Mouse (Mus musculus): ENCODE results near the gene Tnks2.
A peak's percentile ranks its signal among the peaks of the same experiment; 100 is the strongest.
"Not testable (repeated sequence)": the region's sequence is repeated elsewhere in the genome, so short reads cannot be mapped to it uniquely, and the experiment has no call there.

Gene Tnks2

GRCm38 (mm10) chr19:36833788-36834531 is at the start of gene Tnks2:
Tnks2 (plus strand) TSS chr19:36834232.
- peak; percentile 98 for DNase-seq (ENCODE audit: low spot score)

DNA sequence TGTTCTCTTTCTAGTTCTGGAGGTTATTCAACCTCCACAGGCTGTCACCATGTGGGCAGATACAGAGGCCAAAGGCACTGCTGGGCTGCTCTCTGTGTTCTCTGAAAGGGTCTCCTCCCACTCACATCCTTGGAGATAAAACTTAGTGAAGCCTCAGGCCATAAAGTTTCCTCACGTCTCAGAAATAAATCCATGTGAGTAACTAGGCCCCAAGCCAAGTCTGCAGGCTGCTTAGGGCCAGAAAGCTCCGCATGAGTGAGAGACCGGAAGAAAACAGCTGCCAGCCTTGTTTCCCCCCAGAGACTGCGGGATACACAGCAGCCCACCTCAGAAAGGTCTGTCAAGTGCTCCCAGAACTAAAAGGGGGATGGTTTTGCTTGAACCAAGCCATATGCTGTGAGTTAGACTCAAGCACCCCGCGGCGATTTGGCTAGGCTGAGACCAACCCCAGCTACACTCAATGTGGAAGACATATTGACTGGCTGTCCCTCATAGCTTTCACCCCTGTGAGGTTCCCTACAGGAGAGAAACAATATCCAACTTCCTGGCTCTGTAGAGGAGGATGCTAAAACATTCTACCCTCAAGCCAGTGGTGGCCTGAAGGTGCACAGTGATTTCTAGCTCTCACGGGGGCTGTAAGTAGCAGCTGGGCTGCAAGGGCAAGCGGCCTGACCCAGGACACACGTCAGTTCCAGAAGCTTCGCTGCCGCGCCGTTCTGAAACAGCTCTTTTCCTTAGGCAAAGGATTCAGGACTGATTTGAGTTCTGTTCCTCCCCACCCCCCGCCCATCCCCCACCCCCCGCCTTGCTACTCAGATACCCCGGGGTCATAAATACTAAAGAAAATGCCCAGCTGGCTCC is 43.9 kb upstream of the Tnks2 start:
- no peak for DNase-seq (ENCODE audit: low spot score)

GRCm38 (mm10) chr19:36792589-36792988 is 41.4 kb upstream of the Tnks2 start:
- DNase-seq (ENCODE audit: low spot score): no peak

GRCm38 (mm10) chr19:36793450-36793849 is 40.6 kb upstream of the Tnks2 start:
- no peak for DNase-seq (ENCODE audit: low spot score)

DNA sequence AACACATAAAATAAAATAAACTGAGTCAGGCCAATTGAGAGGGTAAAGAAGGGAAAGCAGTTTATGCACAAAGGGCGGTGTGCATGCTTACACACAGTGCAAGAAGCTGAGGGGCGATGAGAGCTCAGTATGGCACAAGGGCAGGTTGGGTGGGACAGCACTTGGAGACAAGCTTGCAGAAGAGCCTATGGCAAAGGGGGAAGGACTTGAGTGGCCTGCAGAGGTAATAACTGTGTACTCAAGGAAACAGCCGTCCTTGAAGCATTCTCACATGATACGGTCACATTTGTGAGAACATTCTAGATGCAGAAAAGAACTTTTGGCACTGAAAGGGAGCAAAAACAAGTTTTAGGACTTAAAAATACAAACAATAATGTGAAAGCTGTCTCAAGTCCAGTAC is 40.0 kb upstream of the Tnks2 start:
- no peak for DNase-seq (ENCODE audit: low spot score)

GRCm38 (mm10) chr19:36795277-36795676 is 38.8 kb upstream of the Tnks2 start:
- no peak for DNase-seq (ENCODE audit: low spot score)

DNA sequence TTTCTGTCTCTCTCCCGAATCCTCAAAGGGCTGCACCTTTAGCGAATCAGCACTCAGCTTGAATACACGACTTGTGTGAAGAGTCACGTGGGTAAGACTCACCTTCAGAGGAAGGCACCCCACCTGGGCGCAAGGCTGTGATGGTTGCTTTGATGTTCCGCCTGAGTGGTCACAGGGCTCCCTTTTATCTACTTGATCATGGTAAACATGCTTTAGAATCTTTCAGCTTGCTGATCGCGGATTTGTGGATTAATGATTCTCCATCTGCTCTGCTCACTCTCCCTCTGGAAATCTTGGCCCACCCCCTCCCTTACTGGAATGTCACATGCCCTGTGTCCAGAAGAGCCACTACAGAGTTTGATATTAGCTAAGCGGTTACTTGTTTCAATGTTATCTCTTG is 37.1 kb upstream of the Tnks2 start:
- no peak for DNase-seq (ENCODE audit: low spot score)

DNA sequence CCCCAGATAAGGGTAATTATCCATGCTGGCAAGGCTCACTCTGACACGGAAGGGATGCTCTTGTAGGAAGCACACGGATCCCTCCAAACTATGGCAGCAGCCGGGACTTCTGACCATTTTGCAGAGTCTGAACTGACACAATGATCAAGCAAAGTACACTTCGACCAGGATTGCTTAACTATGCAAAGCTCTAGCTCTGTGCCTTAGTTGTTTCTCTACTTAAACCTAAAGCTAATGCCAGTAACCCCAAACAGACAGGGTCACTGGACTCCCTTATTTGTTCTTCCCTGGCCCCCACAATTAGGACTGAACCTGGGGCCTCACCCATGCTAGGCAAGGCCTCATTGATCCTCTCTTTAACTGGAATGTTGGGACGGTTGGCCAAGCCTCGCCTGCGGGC is 33.7 kb upstream of the Tnks2 start:
- no peak for DNase-seq (ENCODE audit: low spot score)

DNA sequence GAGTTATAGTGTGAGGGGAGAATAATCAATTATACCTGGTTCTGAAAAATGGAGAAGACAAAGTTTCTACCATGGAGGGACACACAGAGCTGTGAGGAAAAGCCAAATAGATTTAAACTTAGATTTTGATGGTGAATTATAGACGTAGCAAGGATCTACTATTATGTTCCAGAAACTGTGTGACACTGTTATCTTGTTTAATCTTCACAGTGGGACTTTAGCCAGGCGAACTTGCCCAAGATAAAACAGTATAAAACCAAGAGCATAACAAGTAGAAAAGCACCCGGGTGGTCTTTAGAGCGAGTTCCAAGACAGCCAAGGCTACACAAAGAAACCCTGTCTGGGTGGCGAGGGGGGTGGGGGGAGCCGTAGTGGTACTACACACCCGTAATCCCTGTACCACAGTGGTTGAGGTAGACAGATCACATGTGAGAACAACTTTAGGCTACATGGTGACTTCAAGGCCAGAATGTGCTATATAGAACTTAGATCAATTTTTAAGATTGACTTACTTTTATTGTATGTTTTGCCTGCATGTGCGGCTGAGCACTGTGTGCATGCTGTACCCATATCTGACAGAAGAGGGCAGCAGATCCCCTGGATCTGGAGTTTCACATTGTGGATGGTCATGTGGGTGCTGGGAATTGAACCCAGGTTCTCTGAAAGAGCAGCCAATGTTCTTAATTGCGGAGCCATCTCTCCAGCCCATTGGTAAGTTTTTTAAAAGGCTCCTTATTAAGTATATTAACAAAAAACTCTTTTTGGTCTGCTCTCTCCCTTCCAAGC is 32.0 kb upstream of the Tnks2 start:
- no peak for DNase-seq (ENCODE audit: low spot score)

GRCm38 (mm10) chr19:36803403-36803802 is 30.6 kb upstream of the Tnks2 start:
- DNase-seq (ENCODE audit: low spot score): no peak

DNA sequence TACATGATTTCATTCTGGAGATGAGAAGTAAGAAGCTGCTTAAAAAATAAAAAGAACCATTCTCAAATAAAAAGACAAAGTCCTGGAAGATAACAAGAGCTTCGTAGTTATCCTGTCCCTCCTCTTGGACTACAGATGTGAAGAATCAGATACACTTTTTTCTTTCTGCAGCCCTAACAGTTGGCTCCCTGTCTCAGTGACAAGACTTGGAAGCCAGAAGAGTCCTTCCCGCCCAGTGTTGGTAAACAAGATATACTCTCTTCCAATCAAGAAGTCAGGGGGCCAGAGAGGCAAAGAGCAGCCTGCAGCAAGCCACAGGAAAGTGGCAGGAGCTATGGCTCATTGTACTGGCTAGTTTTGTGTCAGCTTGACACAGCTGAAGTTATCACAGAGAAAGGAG is 27.2 kb upstream of the Tnks2 start:
- DNase-seq (ENCODE audit: low spot score): no peak

GRCm38 (mm10) chr19:36808426-36809105 is 25.5 kb upstream of the Tnks2 start:
- DNase-seq (ENCODE audit: low spot score): no peak

- no peak for DNase-seq (ENCODE audit: low spot score)
Observed at GRCm38 (mm10) chr19:36809476-36810168, 24.4 kb upstream of the Tnks2 start.

DNA sequence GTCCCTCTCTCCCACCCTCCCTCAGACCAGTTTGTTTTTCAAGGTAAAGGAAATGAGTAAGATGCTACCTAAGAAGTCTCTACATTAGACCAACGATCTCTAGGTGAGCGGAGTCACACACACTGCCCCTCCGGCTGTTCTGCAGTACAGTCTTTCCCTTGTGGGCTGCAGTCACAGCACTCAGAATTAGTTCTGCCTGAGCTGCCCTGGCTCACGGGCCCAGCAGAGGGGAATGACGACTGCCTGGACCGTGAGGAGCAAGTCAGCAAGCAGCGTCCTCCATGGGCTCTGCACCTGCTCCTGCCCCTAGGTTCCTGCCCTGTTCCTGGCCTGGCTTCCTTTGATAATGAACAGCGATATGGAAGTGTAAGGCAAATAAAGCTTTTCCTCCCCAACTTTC is 22.0 kb upstream of the Tnks2 start:
- DNase-seq (ENCODE audit: low spot score): no peak

- peak; percentile 85 for DNase-seq (ENCODE audit: low spot score)
Observed at GRCm38 (mm10) chr19:36815396-36816271, 18.4 kb upstream of the Tnks2 start.

- DNase-seq (ENCODE audit: low spot score): peak; percentile 42
Observed at GRCm38 (mm10) chr19:36818141-36818885, 15.7 kb upstream of the Tnks2 start.

GRCm38 (mm10) chr19:36819199-36819598 is 14.8 kb upstream of the Tnks2 start:
- no peak for DNase-seq (ENCODE audit: low spot score)

GRCm38 (mm10) chr19:36820469-36820868 is 13.6 kb upstream of the Tnks2 start:
- no peak for DNase-seq (ENCODE audit: low spot score)

DNA sequence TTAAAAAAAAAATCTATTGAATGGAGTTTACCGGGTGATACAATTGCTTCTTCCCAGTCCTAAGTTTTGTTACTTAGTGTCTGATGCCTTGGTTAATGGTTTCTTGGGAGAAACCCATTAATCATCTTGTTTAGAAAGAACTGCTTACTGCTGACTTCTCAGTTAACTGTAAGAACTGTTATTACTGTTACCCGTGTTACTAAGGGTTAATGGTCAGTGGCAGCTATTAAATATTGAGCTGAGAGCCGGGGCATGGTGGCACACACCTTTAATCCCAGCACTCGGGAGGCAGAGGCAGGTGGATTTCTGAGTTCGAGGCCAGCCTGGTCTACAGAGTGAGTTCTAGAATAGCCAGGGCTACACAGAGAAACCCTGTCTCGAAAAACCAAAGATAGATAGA is 12.7 kb upstream of the Tnks2 start:
- DNase-seq (ENCODE audit: low spot score): not testable (repeated sequence)

DNA sequence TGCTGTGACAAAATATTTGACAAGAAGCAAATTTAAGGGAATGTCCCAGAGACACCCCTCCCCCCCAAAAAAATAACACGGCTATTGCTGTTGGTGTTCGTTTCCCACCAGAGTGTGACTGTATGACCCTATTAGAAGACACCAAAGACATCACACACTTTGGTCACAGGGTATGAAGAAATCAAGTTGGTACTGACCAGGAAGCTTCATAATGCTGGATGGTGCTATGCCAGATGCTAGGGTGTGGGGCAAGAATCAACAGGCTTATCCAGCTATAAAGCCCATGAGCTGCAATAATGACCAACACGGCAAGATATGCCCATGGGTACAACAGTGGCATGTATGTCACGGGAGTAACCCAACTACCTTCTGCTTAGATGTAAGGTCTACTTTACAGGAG is 11.3 kb upstream of the Tnks2 start:
- no peak for DNase-seq (ENCODE audit: low spot score)

Data from embryo, embryonic 10 days (tissue).